Mouse (Mus musculus) ES-CJ7 (cell line): ENCODE measurements at regions not wholly inside any gene's neighbourhood (a gene's known extent, or its start where the extent isn't known, plus 50 kb on each side); places are given as distances from the start of the nearest gene placed in this dataset.

Experiments used
- DNase-seq: peaks from one replicate; pipeline ENCODE4 v3.0.0; 2011; ENCODE audit warnings: low read depth, low spot score

DNA sequence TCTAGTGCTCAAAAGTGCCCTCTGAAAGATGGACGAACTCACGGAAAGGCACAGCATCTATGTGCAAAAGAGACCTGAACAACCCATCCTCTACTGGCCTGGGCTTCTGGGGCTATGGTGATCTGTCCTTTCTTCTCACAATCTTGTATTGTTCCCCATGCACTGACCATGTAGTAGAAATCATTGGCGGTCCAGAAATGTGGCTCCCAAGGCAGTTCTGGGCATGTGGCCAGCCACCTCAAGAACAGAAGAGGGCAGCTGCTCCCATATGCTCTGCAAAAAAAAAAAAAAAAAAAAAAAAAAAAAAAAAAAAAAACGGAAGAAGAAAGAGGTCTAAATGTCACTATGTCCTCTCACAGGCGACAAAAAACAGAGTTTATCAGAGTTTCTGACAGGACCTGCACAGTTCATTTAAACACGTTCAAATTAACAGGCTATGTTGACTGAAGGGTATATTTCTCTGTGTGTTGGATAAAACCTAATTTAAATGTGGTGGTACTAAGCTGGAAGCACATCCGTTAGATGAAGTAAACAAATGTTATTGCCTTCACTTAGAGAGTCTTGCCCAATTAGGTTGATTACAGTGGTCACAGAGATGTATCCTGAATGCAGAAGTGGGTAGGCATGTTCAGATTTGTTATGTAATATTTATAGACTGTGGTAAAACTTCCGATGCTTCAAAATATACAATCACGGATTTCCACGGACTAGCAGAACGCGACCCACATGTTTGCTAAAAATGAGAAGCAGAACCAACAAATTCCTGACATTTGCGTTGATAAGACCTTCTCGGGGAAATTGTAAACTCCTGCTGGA, 470.9 kb downstream of the Epha4 start:
- DNase-seq = no peak

- no peak for DNase-seq
These were observed 466.0 kb downstream of the Epha4 start for GRCm38 (mm10) chr1:77048720-77049406.

- DNase-seq = no peak
These were observed 463.6 kb downstream of the Epha4 start for GRCm38 (mm10) chr1:77051239-77051638.

GRCm38 (mm10) chr1:77053837-77054540, 460.9 kb downstream of the Epha4 start:
- DNase-seq = peak; percentile 10

DNA sequence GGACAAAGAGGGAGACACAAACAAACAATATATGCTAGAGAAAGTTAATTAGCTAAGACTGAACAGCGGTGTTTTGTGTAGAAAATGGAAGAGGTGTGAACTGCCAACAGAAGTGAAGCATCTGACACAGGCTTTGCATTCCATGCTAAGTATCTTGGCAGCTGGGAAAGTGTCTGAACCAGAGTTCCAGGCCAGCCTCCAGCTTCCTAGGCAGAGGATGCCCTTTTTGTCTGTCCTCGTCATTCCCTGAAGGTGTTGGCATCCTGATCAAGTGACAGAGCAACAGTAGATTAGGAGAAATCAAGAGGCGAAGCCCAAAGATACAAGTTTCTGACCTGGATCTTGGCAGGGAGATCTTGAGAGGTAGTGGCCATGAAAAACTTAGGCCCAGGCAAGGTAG, 452.4 kb downstream of the Epha4 start:
- DNase-seq = no peak

- no peak for DNase-seq
These were observed 441.8 kb downstream of the Epha4 start for GRCm38 (mm10) chr1:77073071-77073470.

DNA sequence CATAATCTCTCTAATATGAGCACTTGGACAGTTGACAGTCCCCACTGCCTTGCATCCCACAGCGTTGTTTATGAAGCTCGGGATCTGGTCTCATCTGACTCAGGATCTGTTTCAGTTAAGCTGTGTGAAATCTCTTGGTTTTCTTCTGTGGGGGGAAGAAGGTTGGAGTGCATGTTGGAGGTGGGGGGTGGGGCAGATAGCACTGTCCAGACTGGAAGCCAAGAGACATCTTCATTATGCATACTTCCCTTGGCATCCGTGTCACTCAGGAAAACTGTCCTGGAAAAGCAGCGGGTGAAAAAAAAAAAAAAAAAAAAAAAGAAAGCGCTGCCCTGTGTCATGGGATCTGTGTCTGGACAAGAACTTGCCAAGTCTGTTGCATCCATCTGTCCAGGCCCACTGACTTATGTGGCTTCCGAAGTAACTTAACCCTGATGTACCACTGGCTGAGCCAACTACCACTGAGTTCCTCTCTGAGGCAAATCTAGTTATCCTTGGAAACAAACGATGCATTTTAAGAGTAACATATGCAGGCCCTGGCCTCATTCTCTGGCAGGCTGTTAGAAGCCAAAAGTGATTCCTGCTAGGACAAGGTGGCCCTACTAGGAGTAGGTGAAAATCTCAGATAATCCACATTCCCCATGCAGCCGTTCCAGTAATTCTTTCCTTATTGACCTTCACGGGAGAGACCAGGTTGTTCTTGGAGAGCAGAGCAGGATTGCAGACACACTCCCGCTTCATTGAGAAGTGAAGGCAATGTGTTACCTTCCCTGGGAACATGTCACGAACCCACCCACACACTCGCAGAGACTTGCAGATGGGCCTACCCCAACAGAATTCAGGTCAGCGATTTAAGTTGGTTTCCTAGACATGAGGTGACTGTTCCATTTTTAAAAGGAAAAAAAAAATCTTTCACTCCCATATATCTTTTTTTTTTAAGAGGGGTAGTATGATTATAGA, 439.7 kb downstream of the Epha4 start:
- no peak for DNase-seq

- DNase-seq = no peak
These were observed 434.1 kb downstream of the Epha4 start for GRCm38 (mm10) chr1:77080767-77081166.

DNA sequence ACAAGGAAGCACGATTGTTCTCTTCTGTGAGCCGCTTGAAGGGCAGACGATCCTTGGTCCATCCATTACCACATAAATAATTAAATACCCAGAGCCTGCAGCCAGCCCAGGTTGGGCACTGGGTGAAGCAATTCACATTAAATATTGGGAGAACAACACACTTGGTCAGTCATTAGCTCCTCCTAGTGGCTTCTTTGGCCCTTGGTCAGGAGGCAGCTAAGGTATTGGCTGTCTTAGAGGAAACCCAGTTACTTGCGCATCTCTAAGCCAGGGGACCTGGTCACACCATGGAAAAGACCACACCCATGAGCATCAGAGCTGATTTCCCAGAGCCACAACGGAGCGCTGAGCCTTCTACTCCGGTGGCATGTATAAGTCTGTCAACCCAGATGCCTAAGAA, 433.2 kb downstream of the Epha4 start:
- DNase-seq = peak; percentile 67

DNA sequence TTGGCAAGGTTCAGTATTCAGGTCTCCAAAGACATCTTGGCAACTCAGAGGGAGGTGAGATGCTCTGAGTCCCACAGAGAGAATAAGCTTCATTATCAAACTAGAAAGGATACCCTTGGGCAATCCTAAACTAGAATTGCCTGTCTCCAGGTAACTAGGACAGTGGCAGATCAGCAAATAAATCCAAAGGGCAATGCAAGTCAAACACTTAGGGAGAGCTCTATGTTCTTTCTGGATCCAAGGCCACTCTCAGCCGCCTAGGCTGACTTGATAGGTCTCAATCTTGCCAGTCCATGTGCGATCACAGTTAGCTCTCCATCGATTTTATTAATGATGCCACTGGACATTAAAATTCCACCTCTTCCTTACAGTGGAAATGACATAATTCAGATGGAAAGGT, 432.5 kb downstream of the Epha4 start:
- no peak for DNase-seq

GRCm38 (mm10) chr1:77093551-77093950, 421.3 kb downstream of the Epha4 start:
- DNase-seq = no peak

- no peak for DNase-seq
These were observed 413.1 kb downstream of the Epha4 start for GRCm38 (mm10) chr1:77101726-77102272.

DNA sequence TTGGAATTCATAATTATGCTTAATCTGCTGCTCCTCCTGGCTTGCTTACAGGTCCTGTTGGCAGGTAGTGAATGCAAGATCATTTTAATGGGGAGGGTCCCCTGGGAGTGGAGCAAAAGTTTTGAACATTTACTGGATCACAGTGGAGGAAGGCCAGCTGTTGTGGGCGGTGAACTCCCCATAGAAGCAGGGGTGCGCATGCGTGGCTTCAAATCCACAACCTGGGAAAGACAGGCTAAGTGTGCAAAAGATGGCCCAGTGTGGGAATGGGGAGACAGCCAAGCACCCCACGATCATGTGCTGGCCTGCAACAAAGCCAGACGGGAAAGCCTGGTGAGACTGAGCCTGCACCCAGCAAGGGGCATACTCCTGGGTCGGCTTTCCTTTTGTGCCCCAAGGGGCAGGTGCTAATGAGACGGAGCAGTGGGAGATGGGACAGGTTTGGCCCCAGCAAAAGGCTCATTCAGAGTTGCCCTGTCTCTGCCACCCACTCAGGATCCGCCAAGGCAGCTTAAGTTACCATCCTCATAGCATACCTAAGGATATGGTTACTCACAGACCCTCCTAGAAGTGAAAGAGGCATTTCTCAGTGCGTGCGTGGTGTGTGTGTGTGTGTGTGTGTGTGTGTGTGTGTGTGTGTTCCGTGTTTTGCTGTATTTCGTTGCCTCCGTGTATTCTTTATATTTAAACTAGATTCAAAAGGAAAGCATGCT, 412.3 kb downstream of the Epha4 start:
- no peak for DNase-seq

DNA sequence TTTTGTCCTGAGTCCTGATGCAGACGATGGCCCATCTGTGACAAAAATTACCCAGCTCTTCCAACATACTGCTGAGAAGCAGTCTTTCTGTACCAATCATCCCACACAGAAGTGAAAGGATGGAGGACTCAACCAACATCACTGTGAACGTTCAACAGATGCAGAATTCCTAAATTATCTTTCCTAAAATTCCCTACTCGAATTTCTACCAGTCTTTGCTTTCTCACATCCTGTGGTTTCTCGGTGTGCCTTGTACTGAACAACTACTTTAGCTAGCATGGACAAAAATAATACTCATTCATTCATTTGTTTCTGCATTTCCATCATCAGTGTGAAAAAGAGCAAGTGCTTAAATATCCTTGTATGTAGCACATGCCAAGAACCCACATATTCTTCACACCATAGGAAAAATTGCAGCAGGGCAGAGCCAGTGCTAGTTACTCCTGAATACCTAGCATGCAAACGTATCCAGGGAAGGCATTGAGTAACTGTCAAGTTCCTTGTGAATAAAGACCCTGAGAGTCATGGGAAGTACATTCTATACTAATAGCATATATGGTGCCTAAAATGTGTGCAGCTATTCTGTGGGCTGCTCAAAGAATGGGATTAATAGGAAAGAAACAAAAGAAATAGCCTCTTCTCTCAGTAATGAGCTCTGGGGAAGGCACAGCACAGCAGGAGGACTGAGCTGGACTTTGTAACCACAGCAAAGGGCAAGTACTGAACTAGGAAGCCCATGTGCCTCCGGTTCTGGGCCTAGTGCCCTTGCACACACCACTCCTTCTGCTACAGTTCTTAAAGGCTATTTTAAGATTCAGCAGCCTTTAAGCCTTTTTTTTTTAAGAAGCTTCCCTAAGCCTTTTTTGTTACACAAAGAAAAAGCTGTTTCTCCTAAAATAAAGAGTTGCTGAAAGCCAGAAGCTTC, 404.8 kb downstream of the Epha4 start:
- no peak for DNase-seq

DNA sequence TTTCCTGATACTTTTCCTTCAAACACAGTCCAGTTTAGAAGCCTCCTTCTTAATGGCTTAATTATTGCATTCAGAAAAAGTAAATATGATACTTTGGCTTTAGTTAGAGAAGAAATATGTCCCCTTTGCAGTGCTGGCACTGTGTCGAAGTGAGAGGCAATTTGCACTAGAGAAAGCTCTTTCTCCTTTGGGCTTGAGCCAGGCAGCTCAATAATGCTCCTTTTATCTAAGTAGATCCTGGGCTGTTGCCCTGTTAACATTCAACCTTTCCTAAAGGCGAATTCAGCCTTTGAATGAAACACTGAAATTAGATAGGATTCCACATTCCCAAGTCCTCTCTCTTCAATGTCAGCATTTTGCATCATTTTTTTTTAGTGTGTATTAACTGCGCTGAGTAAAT, 386.5 kb downstream of the Epha4 start:
- no peak for DNase-seq

GRCm38 (mm10) chr1:77137663-77138062, 377.2 kb downstream of the Epha4 start:
- DNase-seq = no peak

DNA sequence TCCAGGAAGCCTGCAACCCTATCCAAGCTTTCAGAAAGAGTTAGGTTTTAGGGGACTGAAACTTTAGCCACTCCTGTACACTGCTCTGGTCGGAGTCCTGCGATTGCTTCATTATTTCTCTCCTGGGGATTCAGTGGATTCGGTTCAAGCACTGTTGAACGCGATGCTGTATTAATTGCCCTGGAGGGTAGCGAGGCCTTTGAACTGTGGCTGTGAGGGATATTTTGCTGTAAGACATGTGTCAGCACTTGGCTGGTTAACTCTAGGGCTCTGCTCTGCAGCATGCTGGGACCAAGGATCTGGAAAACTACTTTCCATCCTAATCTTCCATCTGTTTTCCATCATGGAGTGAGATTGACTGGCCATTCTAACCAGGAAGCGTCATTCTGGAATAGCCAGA, 374.0 kb downstream of the Epha4 start:
- no peak for DNase-seq

DNA sequence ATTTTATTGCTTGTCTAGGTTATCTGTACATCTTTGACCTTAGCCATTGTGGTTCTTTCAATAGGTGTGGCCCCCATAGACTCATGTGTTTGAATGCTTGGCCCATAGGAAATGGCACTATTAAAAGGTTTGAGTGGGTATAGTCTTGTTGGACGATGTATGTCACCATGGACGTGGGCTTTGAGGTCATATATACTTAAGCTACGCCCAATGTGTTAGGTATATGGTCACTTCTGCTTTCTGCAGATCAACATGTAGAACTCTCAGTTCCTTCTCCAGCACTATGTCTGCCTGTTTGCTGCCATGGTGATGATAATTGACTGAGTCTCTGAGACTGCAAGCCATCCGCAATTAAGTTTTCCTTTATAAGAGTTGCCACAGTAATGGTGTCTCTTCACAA, 366.8 kb downstream of the Epha4 start:
- no peak for DNase-seq

- no peak for DNase-seq
These were observed 346.6 kb downstream of the Epha4 start for GRCm38 (mm10) chr1:77168316-77168715.
